Comparison of ENCODE assay signal across 10 mouse cellular contexts in the genomic region with DNA sequence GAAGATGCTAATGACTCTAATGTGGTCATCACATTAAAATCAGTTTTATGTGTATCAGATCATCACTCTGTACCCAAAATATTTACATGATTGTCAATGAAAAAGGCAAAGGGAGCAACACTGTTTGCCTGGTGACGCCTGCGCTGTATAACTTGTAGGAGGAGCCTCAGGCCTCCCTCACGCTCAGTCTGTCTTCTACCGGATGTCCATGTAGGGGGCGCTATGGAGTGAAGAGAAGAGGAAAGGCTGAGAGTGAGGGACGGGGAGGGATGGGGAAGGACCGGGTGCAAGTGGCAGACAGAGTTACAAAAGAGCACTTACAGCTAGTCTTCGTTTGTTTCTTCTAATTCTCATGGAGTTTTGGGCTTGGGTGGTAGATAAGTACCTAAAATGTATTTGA. TPM values are rescaled to one million over a fixed set of nuclear protein-coding genes. Genes with fewer than 3 reads are reported as not detected.
DNase-seq lines count a peak whose midpoint lies in the region; ATAC-seq and TF ChIP-seq lines count a peak whose summit lies in the region.
"Had no signal": no experiment of that assay in that cellular context is flagged by ENCODE, and none has a peak within 500 bp of the region (broad histone marks: within the 10 kb centered on the region; RNA-seq: fewer than 3 reads in every experiment).

No protein-coding gene starts in this region.

- H3K27me3 ChIP-seq in lung, embryonic 14.5 days (ENCODE audit: insufficient read depth, low read length) = no peaks in the 10 kb centered on the region
- H3K27me3 ChIP-seq: neural tube, embryonic 12.5 days had no signal

- no peak overlapping the region for H3K9ac ChIP-seq in lung, embryonic 14.5 days
- H3K9ac ChIP-seq: neural tube, embryonic 12.5 days had no signal

- DNase-seq in cerebellum, postnatal 10 days = peak; percentile 42 to 46
- DNase-seq in cerebellum, adult 9-11 months = no peak
- peak; percentile 60 for DNase-seq in 416B (ENCODE audit: low read depth)
- DNase-seq in c-Kit-negative CD71-positive TER-119-positive erythroid progenitor cells, embryonic 14.5 days (ENCODE audit: low read depth, low spot score) = peak; percentile 56
- peak; percentile 26 for DNase-seq in lung, embryonic 14.5 days
- no peak for DNase-seq in urinary bladder, postnatal 36 days (ENCODE audit: low spot score in 2 of 2)
- no peak for DNase-seq in kidney, adult 11 months
- DNase-seq in left cerebral cortex, postnatal 14 days (ENCODE audit: low spot score in 2 of 2) = no peak

- H3K9me3 ChIP-seq in lung, embryonic 14.5 days (ENCODE audit: low read depth, low read length) = no peaks in the 10 kb centered on the region
- H3K9me3 ChIP-seq: neural tube, embryonic 12.5 days had no signal

- intact Hi-C loops in left cerebral cortex, postnatal 14 days (cut with DNase I) = no loop called here

- peaks cover 28% of the 10 kb centered on the region for H3K36me3 ChIP-seq in lung, embryonic 14.5 days (ENCODE audit: insufficient read depth)

- 0 out of 2 replicates have a peak, but pooled peaks cover 4% of the 10 kb centered on the region for H3K4me1 ChIP-seq in lung, embryonic 14.5 days (ENCODE audit: insufficient read depth)

- no peak overlapping the region for H3K4me2 ChIP-seq in lung, embryonic 14.5 days
- H3K4me2 ChIP-seq: neural tube, embryonic 12.5 days had no signal

- no peak for ATAC-seq in lung, embryonic 14.5 days (ENCODE audit: insufficient read depth)

- H3K27ac ChIP-seq in lung, embryonic 14.5 days (ENCODE audit: low read depth) = no peak overlapping the region
- H3K27ac ChIP-seq: neural tube, embryonic 12.5 days had no signal

- no peak overlapping the region for H3K4me3 ChIP-seq in lung, embryonic 14.5 days (ENCODE audit: low read depth, low read length)
- H3K4me3 ChIP-seq: neural tube, embryonic 12.5 days had no signal

- TF ChIP-seq CTCF in lung, embryonic 14.5 days (IDR thresholded peaks at IDR 0.05; ENCODE audit: low read depth) = peak; percentile 56

- 59% methylated on average over 8 of the region's 8 CpGs for WGBS in lung, embryonic 14.5 days

RNA-seq across cellular contexts. Expression of a gene that starts 6.8 kb away (rescaled TPM):
- 62.0 and 66.6 TPM in 2 replicates for polyA plus RNA-seq in lung, embryonic 14.5 days (2014; fragmentation: Nextera tagmentation; extraction: Ambion mirVana)
- 10 to 100 TPM; 56.4 to 61.9 TPM for total RNA-seq in left cerebral cortex, postnatal 14 days (2021)

RNA-seq across cellular contexts. Expression of a gene that starts 24.5 kb away (rescaled TPM):
- polyA plus RNA-seq in lung, embryonic 14.5 days (2014; fragmentation: Nextera tagmentation; extraction: Ambion mirVana) = not detected in 2 replicates
- not detected for total RNA-seq in left cerebral cortex, postnatal 14 days (2021)
- polyA plus RNA-seq: heart, embryonic 14.5 days; neural tube, embryonic 12.5 days had no signal

RNA-seq across cellular contexts. Expression of a gene that starts 31.2 kb away (rescaled TPM):
- 4.2 and 4.4 TPM in 2 replicates for polyA plus RNA-seq in lung, embryonic 14.5 days (2014; fragmentation: Nextera tagmentation; extraction: Ambion mirVana)
- 10 to 100 TPM; 30.3 to 32.4 TPM for total RNA-seq in left cerebral cortex, postnatal 14 days (2021)

Comparison
In these comparisons a context has a peak if more than half of its experiments do, and no peak if none do; other contexts are left out.
1. DNase-seq: peak in cerebellum, postnatal 10 days (2 of 2), 416B (single experiment), c-Kit-negative CD71-positive TER-119-positive erythroid progenitor cells, embryonic 14.5 days (single experiment) and lung, embryonic 14.5 days (single experiment); none in cerebellum, adult 9-11 months (single experiment), urinary bladder, postnatal 36 days (0 of 2), kidney, adult 11 months (single experiment) and left cerebral cortex, postnatal 14 days (0 of 2).